Mouse (Mus musculus) WW6 (cell line): ENCODE data around the gene Btbd35f3.
"Not testable (repeated sequence)": the region's sequence is repeated elsewhere in the genome, so short reads cannot be mapped to it uniquely, and the experiment has no call there.

Experiments used
- DNase-seq: peaks from one replicate; pipeline ENCODE4 v3.0.0-alpha.2; 2013; ENCODE audit warnings: low read depth, low spot score

Gene Btbd35f3

GRCm38 (mm10) chrX:4037374-4037773, at the start of gene Btbd35f3:
Gene Btbd35f3 (plus strand): TSS chrX:4037674.
- DNase-seq, result not testable (repeated sequence)
